ENCODE assay signal across 27 mouse cellular contexts in genomic region chr4:153519888-153520287, GRCm38 (mm10). TPM values are rescaled to one million over a fixed set of nuclear protein-coding genes. Genes with fewer than 3 reads are reported as not detected.
"Had no signal": no experiment of that assay in that cellular context is flagged by ENCODE, and none has a peak within 500 bp of the region (broad histone marks: within the 10 kb centered on the region; RNA-seq: fewer than 3 reads in every experiment).

No protein-coding gene starts in this region.

- H3K27me3 ChIP-seq: heart, embryonic 12.5 days; hindbrain, embryonic 12.5 days; intestine, embryonic 15.5 days; kidney, embryonic 15.5 days; limb, embryonic 12.5 days; liver, embryonic 13.5 days; liver, embryonic 15.5 days had no signal

- H3K9me3 ChIP-seq: heart, embryonic 10.5 days; hindbrain, embryonic 12.5 days; intestine, embryonic 15.5 days; kidney, embryonic 15.5 days; limb, embryonic 10.5 days; limb, embryonic 12.5 days; liver, embryonic 15.5 days had no signal

- H3K4me2 ChIP-seq: heart, embryonic 12.5 days; hindbrain, embryonic 12.5 days; hindbrain, embryonic 14.5 days; intestine, embryonic 15.5 days; kidney, embryonic 15.5 days; limb, embryonic 12.5 days; liver, embryonic 11.5 days; liver, embryonic 13.5 days; liver, embryonic 15.5 days had no signal

- H3K4me3 ChIP-seq: gastrocnemius, adult 2 months; heart, embryonic 10.5 days; heart, embryonic 12.5 days; hindbrain, embryonic 10.5 days; hindbrain, embryonic 12.5 days; intestine, embryonic 15.5 days; kidney, embryonic 15.5 days; layer of hippocampus, adult 2 months; left cerebral cortex, adult 2 months; limb, embryonic 10.5 days; limb, embryonic 12.5 days; liver, embryonic 13.5 days; liver, embryonic 15.5 days had no signal

- H3K4me1 ChIP-seq: heart, embryonic 10.5 days; heart, embryonic 12.5 days; intestine, embryonic 15.5 days; limb, embryonic 12.5 days; liver, embryonic 13.5 days; liver, embryonic 15.5 days had no signal

- H3K9ac ChIP-seq: heart, embryonic 12.5 days; hindbrain, embryonic 12.5 days; hindbrain, embryonic 14.5 days; intestine, embryonic 15.5 days; kidney, embryonic 15.5 days; limb, embryonic 12.5 days; liver, embryonic 13.5 days; liver, embryonic 15.5 days had no signal

- DNase-seq: gastrocnemius, adult 2 months; gastrocnemius, postnatal 10 days; gastrocnemius, postnatal 25 days; heart, adult 18-20 months; heart, postnatal 10 days; heart, postnatal 4 days; kidney, adult 8-10 months; kidney, postnatal 25 days; liver; liver, embryonic 13.5 days had no signal

- ATAC-seq: hindbrain, embryonic 16.5 days; inflammation-experienced regulatory T-cells, adult 6 months; intestine, embryonic 15.5 days; intestine, postnatal 0 days had no signal

- H3K27ac ChIP-seq: gastrocnemius, adult 2 months; heart, embryonic 10.5 days; hindbrain, embryonic 10.5 days; hindbrain, embryonic 12.5 days; hindbrain, embryonic 14.5 days; intestine, embryonic 15.5 days; kidney, embryonic 15.5 days; layer of hippocampus, adult 2 months; left cerebral cortex, adult 2 months; limb, embryonic 10.5 days; limb, embryonic 12.5 days; liver, embryonic 13.5 days; liver, embryonic 15.5 days had no signal

- H3K36me3 ChIP-seq: heart, embryonic 10.5 days; heart, embryonic 12.5 days; hindbrain, embryonic 10.5 days; hindbrain, embryonic 12.5 days; intestine, embryonic 15.5 days; kidney, embryonic 15.5 days; limb, embryonic 10.5 days; limb, embryonic 12.5 days; liver, embryonic 13.5 days; liver, embryonic 15.5 days had no signal

RNA-seq across cellular contexts. Expression of gene Ajap1, which starts 37.3 kb away (rescaled TPM):
- polyA plus RNA-seq: heart, embryonic 14.5 days; inflammation-experienced regulatory T-cells, adult 6 months had no signal
